Mouse (Mus musculus): ENCODE data around the gene Krt33b.
A peak's percentile ranks its signal among the peaks of the same experiment; 100 is the strongest.

DNA sequence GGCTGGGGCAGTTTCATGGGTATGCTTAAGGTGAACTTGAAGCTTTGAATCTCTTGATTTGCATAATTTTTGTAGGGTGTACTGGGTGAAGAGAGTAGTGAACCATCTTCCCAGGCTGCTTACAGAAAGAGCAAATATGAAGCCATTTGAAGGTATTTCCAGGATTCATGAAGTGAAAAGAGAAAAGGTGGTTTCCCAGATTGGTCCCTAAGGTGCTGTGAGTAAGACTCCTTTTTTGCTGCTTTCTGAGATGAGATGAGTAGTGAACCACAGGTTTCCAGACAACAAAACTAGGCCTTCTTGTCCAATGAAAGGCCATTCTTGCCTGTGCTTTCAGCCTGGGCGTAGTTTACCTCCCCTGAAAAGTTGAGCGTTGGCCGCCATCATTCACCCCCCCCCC, 41.1 kb downstream of the Krt33b start:
- no peak for TF ChIP-seq CHD2 (IDR thresholded peaks at IDR 0.05; ENCODE audit: low read length)
- no peak for TF ChIP-seq CTCF (conservative IDR thresholded peaks at IDR 0.05 in 1 of 2, IDR thresholded peaks at IDR 0.05 in 1 of 2; ENCODE audit: low read depth in 2 of 2, low read length in 2 of 2)
- no peak for TF ChIP-seq SIN3A (IDR thresholded peaks at IDR 0.05; ENCODE audit: low read length)
- TF ChIP-seq POLR2A (IDR thresholded peaks at IDR 0.05; ENCODE audit: low read depth, low read length): no peak
- TF ChIP-seq MXI1 (IDR thresholded peaks at IDR 0.05; ENCODE audit: low read depth, low read length): no peak
- no peak for TF ChIP-seq USF2 (conservative IDR thresholded peaks at IDR 0.05; ENCODE audit: low read depth, low read length)
- TF ChIP-seq EP300 (IDR thresholded peaks at IDR 0.05; ENCODE audit: low read length): peak; percentile 69; the same call in 1 of the 2 replicates
- TF ChIP-seq JUND (conservative IDR thresholded peaks at IDR 0.05; ENCODE audit: low read depth, low read length): no peak
